Mouse (Mus musculus) G1E (cell line): ENCODE data around the gene Enpp7.

Source experiments
- CTCF ChIP-seq: IDR thresholded peaks from 2 replicates; pipeline ENCODE4 v1.5.1; 2012; ENCODE audit warnings: low read depth, low read length, inconsistent platforms, mixed read lengths
- GATA1 ChIP-seq: IDR thresholded peaks from 2 replicates; pipeline ENCODE4 v1.6.1; 2012; ENCODE audit warnings: borderline replicate concordance, low read length, inconsistent platforms, mixed read lengths
- GATA2 ChIP-seq: IDR thresholded peaks from 2 replicates; pipeline ENCODE4 v1.6.1; 2012; ENCODE audit warnings: low read depth, low read length, inconsistent platforms, borderline replicate concordance
- POLR2AphosphoS5 ChIP-seq: IDR thresholded peaks from 2 replicates; pipeline ENCODE4 v1.6.1; 2012; ENCODE audit warnings: low read depth, low read length, inconsistent platforms; ENCODE audit not compliant: insufficient replicate concordance
- TAL1 ChIP-seq: conservative IDR thresholded peaks from 2 replicates; pipeline ENCODE4 v1.6.1; 2012; ENCODE audit warnings: low read depth, low read length, inconsistent platforms, mixed read lengths

DNA sequence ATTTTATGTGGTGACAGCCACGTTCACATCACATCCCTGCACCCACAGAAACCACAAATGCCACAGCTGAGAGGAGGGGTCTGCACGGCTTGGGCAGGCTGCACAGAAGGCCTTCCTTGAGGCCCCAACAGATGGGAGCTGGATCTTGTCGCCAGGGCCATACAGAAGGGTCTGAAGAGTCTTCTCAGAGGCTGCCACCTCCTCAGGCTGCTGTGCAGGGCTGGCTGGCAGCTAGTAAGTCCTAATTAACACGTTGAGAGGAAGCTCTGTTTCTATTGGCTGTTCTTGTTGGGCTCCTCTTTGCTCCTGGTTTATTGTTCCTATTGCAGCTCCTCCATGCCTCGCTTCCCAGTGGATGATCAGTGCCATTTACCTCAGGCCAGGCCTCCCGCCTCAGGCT, 33.0 kb upstream of the Enpp7 start:
- TF ChIP-seq CTCF: no peak
- no peak for TF ChIP-seq POLR2AphosphoS5
- TF ChIP-seq GATA1: no peak
- TF ChIP-seq TAL1: no peak
- TF ChIP-seq GATA2: no peak
